Mouse (Mus musculus): ENCODE results near the gene Atg7. TPM values are rescaled to one million over a fixed set of nuclear protein-coding genes. Genes with fewer than 3 reads are reported as not detected.

Gene Atg7
- total and polyA plus RNA-seq, 3 experiments = 11.1 to 15.7 (median 14.8) TPM

- H3K9me3 ChIP-seq (replicated peaks; ENCODE audit: low read length) = no peaks in the 10 kb centered on the region
- H3K27ac ChIP-seq (ENCODE audit: insufficient read depth, low read depth) = no peak overlapping the region
- no peak for TF ChIP-seq JUND (conservative IDR thresholded peaks at IDR 0.05; ENCODE audit: low read depth, low read length)
- no peak for TF ChIP-seq SIN3A (IDR thresholded peaks at IDR 0.05; ENCODE audit: low read length)
- no peak for TF ChIP-seq CHD2 (IDR thresholded peaks at IDR 0.05; ENCODE audit: low read length)
- no peak for TF ChIP-seq ZMIZ1 (IDR thresholded peaks at IDR 0.05; ENCODE audit: low read depth, low read length)
- TF ChIP-seq PAX5 (IDR thresholded peaks at IDR 0.05; ENCODE audit: low read length) = no peak
- no peak for TF ChIP-seq MYC (IDR thresholded peaks at IDR 0.05; ENCODE audit: low read depth, low read length)
- no peak for TF ChIP-seq MAX (IDR thresholded peaks at IDR 0.05; ENCODE audit: low read length)
- TF ChIP-seq USF2 (conservative IDR thresholded peaks at IDR 0.05; ENCODE audit: low read depth, low read length) = no peak
- TF ChIP-seq ZKSCAN1 (IDR thresholded peaks at IDR 0.05; ENCODE audit: borderline replicate concordance, low read depth, low read length) = no peak
- no peak for TF ChIP-seq POLR2A (IDR thresholded peaks at IDR 0.05; ENCODE audit: low read depth, low read length)
- no peak for TF ChIP-seq MXI1 (IDR thresholded peaks at IDR 0.05; ENCODE audit: low read depth, low read length)
- no peak for TF ChIP-seq ELF1 (IDR thresholded peaks at IDR 0.05; ENCODE audit: low read depth, low read length)
- TF ChIP-seq NRF1 (IDR thresholded peaks at IDR 0.05; ENCODE audit: low read depth, low read length) = no peak
- no peak for TF ChIP-seq RAD21 (IDR thresholded peaks at IDR 0.05; ENCODE audit: low read depth, low read length)
- no peak for TF ChIP-seq MAFK (IDR thresholded peaks at IDR 0.05; ENCODE audit: insufficient replicate concordance, low read length)
- TF ChIP-seq MAZ (IDR thresholded peaks at IDR 0.05; ENCODE audit: low read depth, low read length) = no peak
- TF ChIP-seq BHLHE40 (IDR thresholded peaks at IDR 0.05; ENCODE audit: low read depth, low read length) = no peak
- no peak overlapping the region for H3K9ac ChIP-seq (ENCODE audit: insufficient read depth, low read depth)
- H3K4me1 ChIP-seq (ENCODE audit: control insufficient read depth in 1 of 2, insufficient read depth in 2 of 2) = peaks cover under 1 to 28% of the 10 kb centered on the region in 2 experiments; a peak in 3 of 4 replicates
- in situ Hi-C loops (cut with MboI; ENCODE audit: low pct_ligation_motif_present, low pct_unique_long_range_greater_than_20kb, low sequenced_read_pairs) = no loop called here
- no peak for DNase-seq (ENCODE audit: extremely low read depth)
- H3K4me2 ChIP-seq (ENCODE audit: insufficient read depth, low read depth, poor library complexity, severe bottlenecking) = no peak overlapping the region
- peaks cover 12 to 31% of the 10 kb centered on the region in 2 experiments for H3K36me3 ChIP-seq (replicated peaks in 1 of 2; ENCODE audit: control insufficient read depth in 1 of 2, insufficient read depth in 1 of 2, low read length in 1 of 2)
- dilution Hi-C loops (cut with MboI; ENCODE audit: extremely low pct_ligation_motif_present, extremely low pct_unique_long_range_greater_than_20kb, low sequenced_read_pairs) = no loop called here
- no peaks in the 10 kb centered on the region for H3K27me3 ChIP-seq (replicated peaks)
- H3K79me2 ChIP-seq (replicated peaks; ENCODE audit: control insufficient read depth, extremely low read depth, insufficient read depth, poor library complexity, severe bottlenecking) = no peaks in the 10 kb centered on the region; the same call in 1 of the 2 replicates
- no peak overlapping the region for H3K4me3 ChIP-seq (replicated peaks in 1 of 3; ENCODE audit: low read depth in 2 of 3, low read length in 2 of 3, poor library complexity in 1 of 3)
Observed at GRCm38 (mm10) chr6:114854368-114854767, 211.5 kb downstream of the Atg7 start.

GRCm38 (mm10) chr6:114855644-114856043 lies 212.7 kb downstream of the Atg7 start:
- DNase-seq (ENCODE audit: extremely low read depth) = no peak
- Histone ChIP-seq H3K27me3 (replicated peaks) (no peaks in the 10 kb centered on the region), H3K27ac (ENCODE audit: insufficient read depth, low read depth) (no peak overlapping the region), H3K36me3 (replicated peaks in 1 of 2; ENCODE audit: control insufficient read depth in 1 of 2, insufficient read depth in 1 of 2, low read length in 1 of 2) (peaks cover 20 to 35% of the 10 kb centered on the region in 2 experiments), H3K9ac (ENCODE audit: insufficient read depth, low read depth) (no peak overlapping the region), H3K4me3 (replicated peaks in 1 of 3; ENCODE audit: low read depth in 2 of 3, low read length in 2 of 3, poor library complexity in 1 of 3) (no peak overlapping the region), H3K4me1 (ENCODE audit: control insufficient read depth in 1 of 2, insufficient read depth in 2 of 2) (peaks cover 8 to 37% of the 10 kb centered on the region in 2 experiments), H3K9me3 (replicated peaks; ENCODE audit: low read length) (no peaks in the 10 kb centered on the region), H3K4me2 (ENCODE audit: insufficient read depth, low read depth, poor library complexity, severe bottlenecking) (no peak overlapping the region), H3K79me2 (replicated peaks; ENCODE audit: control insufficient read depth, extremely low read depth, insufficient read depth, poor library complexity, severe bottlenecking) (no peaks in the 10 kb centered on the region; the same call in 1 of the 2 replicates)
- in situ Hi-C loops (cut with MboI; ENCODE audit: low pct_ligation_motif_present, low pct_unique_long_range_greater_than_20kb, low sequenced_read_pairs) = no loop called here
- TF ChIP-seq MAFK (IDR thresholded peaks at IDR 0.05; ENCODE audit: insufficient replicate concordance, low read length) (no peak), NRF1 (IDR thresholded peaks at IDR 0.05; ENCODE audit: low read depth, low read length) (no peak), IRF4 (IDR thresholded peaks at IDR 0.05; ENCODE audit: low read depth, low read length) (no peak), RCOR1 (conservative IDR thresholded peaks at IDR 0.05; ENCODE audit: low read depth, low read length) (no peak), BHLHE40 (IDR thresholded peaks at IDR 0.05; ENCODE audit: low read depth, low read length) (no peak), ZC3H11A (IDR thresholded peaks at IDR 0.05; ENCODE audit: low read depth, low read length) (no peak), MYC (IDR thresholded peaks at IDR 0.05; ENCODE audit: low read depth, low read length) (no peak), USF1 (IDR thresholded peaks at IDR 0.05; ENCODE audit: low read depth, low read length) (no peak), NELFE (IDR thresholded peaks at IDR 0.05; ENCODE audit: low read depth, low read length) (no peak), CHD2 (IDR thresholded peaks at IDR 0.05; ENCODE audit: low read length) (no peak), PAX5 (IDR thresholded peaks at IDR 0.05; ENCODE audit: low read length) (no peak), GABPA (IDR thresholded peaks at IDR 0.05; ENCODE audit: insufficient replicate concordance, low read depth, low read length) (no peak), RAD21 (IDR thresholded peaks at IDR 0.05; ENCODE audit: low read depth, low read length) (no peak), HCFC1 (IDR thresholded peaks at IDR 0.05; ENCODE audit: low read depth, low read length) (no peak), EP300 (IDR thresholded peaks at IDR 0.05; ENCODE audit: low read length) (no peak), TCF12 (IDR thresholded peaks at IDR 0.05; ENCODE audit: low read depth, low read length) (no peak), ZKSCAN1 (IDR thresholded peaks at IDR 0.05; ENCODE audit: borderline replicate concordance, low read depth, low read length) (no peak), KAT2A (IDR thresholded peaks at IDR 0.05; ENCODE audit: insufficient replicate concordance, low read length) (no peak), ZNF384 (IDR thresholded peaks at IDR 0.05; ENCODE audit: low read depth, low read length) (no peak)
- dilution Hi-C loops (cut with MboI; ENCODE audit: extremely low pct_ligation_motif_present, extremely low pct_unique_long_range_greater_than_20kb, low sequenced_read_pairs) = no loop called here
